Mouse (Mus musculus): ENCODE data around the gene Alk.

Gene Alk

GRCm38 (mm10) chr17:71881369-71881768, 723.1 kb downstream of the Alk start:
- DNase-seq (ENCODE audit: low spot score in 2 of 2) = no peak

DNA sequence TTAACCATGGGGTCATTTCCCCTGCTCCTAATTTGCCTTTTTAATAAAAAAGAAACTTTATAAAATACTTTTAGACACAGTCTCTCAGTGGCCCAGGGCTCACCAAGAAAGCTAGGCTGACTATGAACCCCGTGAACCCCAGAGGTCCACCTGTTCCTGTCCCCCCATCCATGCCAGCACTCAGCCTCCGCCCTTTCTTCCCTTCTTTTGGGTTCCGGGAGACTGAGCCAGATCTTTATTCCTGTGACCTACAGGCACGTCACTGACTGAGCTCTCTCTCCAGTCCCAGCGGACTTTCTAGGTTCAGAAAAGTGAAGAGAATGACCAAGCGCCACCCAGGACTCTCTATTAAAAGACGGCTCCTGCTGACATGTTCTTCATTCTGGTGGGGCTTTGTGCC, 728.9 kb downstream of the Alk start:
- no peak for DNase-seq (ENCODE audit: low spot score in 2 of 2)

- no peak for DNase-seq (ENCODE audit: low spot score in 2 of 2)
These were observed 729.6 kb downstream of the Alk start for GRCm38 (mm10) chr17:71874795-71875194.

- peak in 1 of 2 experiments; percentile 68 for DNase-seq (ENCODE audit: low spot score in 2 of 2)
These were observed 730.4 kb downstream of the Alk start for GRCm38 (mm10) chr17:71874077-71874476.

- no peak for DNase-seq (ENCODE audit: low spot score in 2 of 2)
These were observed 731.5 kb downstream of the Alk start for GRCm38 (mm10) chr17:71872976-71873375.

DNA sequence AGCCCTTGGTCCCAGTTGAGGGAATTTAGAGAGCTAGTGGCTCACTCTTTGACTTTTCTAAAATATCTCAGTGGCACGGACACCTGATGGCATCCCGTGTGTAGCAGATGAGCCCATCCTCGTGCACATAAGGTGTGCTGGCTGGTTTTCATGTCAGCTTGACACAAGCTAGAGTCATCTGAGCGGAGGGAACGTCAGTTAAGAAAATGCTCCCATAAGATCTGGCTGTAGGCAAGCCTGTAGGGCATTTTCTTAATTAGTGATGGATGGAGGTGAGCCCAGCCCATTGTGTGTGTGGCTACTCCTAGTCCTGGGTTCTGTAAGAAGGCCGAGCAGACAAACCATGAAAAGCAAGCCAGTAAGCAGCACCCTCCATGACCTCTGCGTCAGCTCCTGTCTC, 732.4 kb downstream of the Alk start:
- no peak for DNase-seq (ENCODE audit: low spot score in 2 of 2)

DNA sequence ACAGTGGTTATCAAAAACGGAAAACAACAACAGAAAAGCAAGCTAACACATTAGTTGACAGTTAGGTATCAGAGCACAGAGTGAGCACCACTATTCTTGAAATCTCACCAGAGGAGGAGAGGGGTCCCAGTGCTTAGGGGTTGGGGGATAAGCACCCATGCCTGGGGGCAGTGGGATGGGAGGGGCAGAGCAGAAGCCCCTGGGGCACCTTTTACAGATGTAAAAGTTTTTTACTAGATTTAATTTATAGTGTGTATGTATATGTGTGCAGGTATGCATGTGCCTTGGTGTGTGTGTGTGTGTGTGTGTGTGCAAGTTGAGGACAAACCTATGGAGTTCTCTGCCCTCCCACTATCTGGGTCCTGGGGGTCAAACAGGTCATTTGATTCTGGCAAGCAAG, 733.8 kb downstream of the Alk start:
- DNase-seq (ENCODE audit: low spot score in 2 of 2) = no peak

- DNase-seq (ENCODE audit: low spot score in 2 of 2) = no peak
These were observed 734.2 kb downstream of the Alk start for GRCm38 (mm10) chr17:71870232-71870621.

DNA sequence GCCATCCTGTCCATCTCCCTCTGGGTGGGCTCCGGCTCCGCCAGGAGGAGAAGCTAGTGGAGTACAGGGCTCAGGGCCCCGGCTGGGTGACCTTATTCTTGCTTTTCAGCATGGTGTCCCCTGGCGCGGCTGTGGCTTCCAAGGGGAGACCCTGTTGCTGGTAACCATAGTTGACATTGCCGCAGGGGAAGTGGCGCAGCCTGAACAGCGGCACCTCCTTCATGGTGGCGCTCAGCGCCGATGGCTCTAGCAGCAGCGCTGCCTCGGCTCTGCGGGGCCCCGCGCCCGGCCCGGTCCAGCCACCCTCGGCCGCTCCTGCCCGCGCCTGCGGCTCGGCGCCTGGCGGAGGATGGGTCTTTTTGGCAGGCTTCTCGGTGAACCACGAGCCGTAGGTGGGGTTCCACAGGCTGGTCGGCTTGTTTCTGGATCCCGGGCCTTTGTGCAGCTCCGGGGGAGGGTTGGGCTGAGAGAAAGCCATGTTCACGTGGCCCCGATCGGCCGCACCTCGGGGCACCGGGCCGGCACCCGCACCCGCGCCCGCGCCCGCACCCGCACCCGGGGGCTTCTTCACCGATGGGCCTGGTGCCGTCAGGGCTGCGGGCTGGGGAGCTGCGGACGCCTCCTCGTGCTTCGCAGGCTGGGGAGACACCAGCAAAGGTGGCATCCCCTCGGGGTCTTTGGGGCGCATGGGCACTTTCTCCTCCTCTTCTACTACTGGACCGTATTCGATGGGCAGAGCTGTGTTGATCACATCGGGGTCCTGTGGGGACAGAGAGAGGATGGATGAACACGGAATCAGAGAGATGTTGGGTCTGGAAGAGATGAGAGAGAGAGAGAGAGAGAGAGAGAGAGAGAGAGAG, 734.8 kb downstream of the Alk start:
- DNase-seq (ENCODE audit: low spot score in 2 of 2) = peak in 1 of 2 experiments; percentile 23

DNA sequence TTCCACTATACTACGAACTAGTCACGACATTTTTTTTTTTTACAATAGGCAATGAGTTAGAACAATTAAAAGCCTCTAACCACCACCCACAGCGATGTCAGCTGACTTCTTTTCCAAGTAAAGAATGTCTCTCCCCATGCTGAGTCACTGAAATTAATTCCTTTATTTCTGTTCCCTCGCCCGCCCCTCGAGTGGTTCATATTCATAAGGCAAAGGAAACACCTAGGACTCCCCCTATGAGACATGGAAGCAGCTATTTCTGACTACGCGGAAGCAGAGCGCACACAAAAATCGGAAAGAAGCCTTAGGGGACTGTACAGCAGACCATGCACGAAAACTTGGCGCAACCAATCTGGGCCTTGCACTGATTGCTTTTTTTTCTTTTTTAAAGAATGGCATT, 735.6 kb downstream of the Alk start:
- DNase-seq (ENCODE audit: low spot score in 2 of 2) = no peak

GRCm38 (mm10) chr17:71867892-71868291, 736.5 kb downstream of the Alk start:
- DNase-seq (ENCODE audit: low spot score in 2 of 2) = no peak

DNA sequence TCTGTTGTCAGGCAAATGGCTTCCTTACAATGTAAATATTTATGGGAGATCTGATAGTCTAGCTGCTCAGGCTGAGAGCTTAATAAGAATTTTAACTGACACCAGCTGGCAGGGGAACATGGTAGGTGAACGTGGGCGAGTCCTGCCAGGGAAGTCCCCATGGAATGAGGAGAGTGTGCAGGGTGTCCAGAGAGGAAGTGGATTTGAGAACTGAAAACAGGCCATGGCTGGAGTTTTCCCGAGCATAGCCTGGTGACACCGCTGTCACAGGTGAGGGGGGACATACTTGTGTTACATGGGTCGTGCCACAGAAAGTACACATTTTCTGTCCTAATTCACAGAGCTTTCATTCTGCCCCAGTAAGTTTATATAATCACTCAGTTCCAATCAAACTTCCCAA, 739.0 kb downstream of the Alk start:
- no peak for DNase-seq (ENCODE audit: low spot score in 2 of 2)

DNA sequence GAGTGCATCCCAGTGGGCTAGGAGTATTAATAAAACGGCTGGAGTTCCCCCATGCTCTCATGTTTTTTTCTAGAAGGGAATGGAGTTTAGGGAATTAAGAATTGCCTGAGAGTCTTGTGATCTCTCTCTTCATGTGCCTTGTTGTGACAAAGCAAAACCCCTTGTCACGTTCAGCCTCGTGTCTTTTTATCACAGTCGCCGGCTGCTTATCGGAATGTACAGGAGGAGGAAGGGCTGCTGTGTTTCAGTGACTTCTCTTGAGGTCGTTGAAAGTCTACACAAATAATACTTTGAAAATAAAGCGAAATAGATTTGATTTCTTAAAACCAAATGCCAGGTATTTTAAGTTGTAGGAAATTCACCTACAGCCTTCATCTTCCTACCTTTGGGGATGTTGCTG, 740.4 kb downstream of the Alk start:
- no peak for DNase-seq (ENCODE audit: low spot score in 2 of 2)

- no peak for DNase-seq (ENCODE audit: low spot score in 2 of 2)
These were observed 741.5 kb downstream of the Alk start for GRCm38 (mm10) chr17:71862895-71863294.

DNA sequence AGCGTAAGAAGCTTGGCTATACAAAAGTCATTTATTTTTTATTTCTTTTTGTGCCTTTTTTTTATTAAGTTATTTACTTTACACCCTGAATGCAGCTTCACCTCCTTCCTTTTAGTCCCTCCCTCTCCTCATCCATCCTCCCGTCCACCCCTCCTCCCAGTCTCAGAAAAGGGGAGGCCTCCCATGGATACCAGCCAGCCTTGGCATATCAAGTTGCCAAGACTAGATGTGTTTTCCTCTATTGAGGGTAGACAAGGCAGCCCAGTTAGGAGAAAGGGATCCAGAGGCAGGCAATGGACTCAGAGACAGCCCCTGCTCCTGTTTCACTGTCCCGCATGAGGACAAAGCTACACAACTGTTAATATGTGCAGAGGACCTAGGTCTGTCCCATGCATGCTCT, 742.2 kb downstream of the Alk start:
- no peak for DNase-seq (ENCODE audit: low spot score in 2 of 2)

- DNase-seq (ENCODE audit: low spot score in 2 of 2) = no peak
These were observed 772.5 kb downstream of the Alk start for GRCm38 (mm10) chr17:71831960-71832359.

DNA sequence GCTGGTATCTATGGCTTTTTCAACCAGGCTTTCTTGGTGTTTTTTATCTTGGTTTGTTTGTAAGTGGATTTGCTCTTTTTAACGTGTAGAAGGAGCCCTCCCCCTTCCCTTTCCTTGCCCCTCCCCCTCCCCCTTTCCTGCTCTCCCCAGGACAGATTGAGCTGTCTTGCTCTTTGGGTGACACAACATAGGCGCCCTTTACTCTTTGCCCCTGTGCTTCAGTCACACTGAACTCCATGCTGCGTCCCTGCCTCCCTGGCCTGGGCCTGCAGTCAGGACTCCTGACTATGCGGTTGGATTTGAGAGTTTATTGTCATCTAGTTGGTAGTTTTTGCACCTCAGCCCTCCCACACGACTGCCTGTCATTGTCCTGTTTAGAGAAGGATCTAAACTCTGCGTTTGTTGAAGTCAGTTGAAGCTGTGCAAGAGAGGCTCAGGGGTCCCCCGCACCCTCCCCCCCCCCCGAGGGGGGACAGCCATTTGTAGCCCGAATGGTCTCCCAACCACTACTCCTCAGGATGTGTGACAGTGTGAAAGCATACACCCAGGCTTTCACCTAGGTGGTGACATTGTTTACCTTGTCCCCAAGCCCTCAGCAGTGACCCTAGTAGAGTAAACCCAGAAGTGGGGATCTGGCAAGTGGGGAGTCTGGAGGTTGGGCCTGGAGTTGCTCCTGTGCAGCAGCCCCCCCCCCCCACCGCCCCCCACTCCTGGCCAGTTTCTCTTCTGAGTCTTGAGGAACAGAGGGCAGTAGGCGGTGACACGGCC, 775.6 kb downstream of the Alk start:
- DNase-seq (ENCODE audit: low spot score in 2 of 2) = no peak

- DNase-seq (ENCODE audit: low spot score in 2 of 2) = no peak
These were observed 776.8 kb downstream of the Alk start for GRCm38 (mm10) chr17:71827627-71828026.

DNA sequence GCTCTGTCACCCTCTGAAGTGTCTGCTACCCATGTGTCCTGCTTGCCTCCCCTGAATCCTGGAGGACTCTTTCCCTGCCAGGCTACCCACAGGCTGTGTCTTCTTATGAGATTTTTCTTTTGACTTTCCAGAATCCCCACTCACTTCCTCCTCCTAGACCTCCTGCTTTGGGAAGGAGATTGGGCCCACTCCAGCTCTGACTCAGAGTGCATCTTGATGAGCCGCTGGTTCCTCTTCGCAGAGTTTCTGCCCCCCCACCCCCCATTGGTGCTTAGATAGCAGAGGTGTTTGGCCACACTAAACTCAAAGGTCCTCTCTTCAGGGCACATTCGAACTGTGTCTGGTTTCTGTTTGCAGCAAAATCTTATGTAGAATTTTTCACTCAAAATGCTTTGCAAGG, 777.8 kb downstream of the Alk start:
- DNase-seq (ENCODE audit: low spot score in 2 of 2) = no peak

- no peak for DNase-seq (ENCODE audit: low spot score in 2 of 2)
These were observed 780.7 kb downstream of the Alk start for GRCm38 (mm10) chr17:71823622-71824306.

Data from urinary bladder, postnatal 4 days (tissue).